Mouse (Mus musculus) c-Kit-positive CD71-positive TER-119-negative erythroid progenitor cells, embryonic 14.5 days (primary cell): ENCODE results near the gene E4f1.

Experiments
- DNase-seq: peaks from one replicate; pipeline ENCODE4 v3.0.0-alpha.2; 2013; ENCODE audit warnings: low read depth

The E4f1 gene

DNA sequence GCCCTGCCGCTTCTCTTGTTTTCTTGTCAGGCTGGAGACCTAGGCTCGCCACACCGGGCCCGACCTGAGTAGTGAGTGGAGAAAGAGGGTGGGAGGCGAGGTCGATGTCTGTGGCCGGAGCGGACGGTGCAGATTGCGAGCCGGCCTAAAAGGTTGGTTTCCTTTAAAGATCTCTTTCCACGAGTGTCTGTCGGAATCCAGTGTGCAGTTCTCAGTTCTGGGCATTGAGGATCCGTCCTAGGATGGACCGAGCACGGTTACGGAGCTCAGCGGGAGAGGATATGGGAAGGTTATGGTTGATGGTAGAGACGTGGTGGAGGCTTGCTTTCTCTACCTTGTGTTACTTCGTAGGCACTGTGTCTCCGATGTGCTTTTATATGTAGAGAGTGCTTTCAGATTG, 55.1 kb downstream of the E4f1 start:
- no peak for DNase-seq

DNA sequence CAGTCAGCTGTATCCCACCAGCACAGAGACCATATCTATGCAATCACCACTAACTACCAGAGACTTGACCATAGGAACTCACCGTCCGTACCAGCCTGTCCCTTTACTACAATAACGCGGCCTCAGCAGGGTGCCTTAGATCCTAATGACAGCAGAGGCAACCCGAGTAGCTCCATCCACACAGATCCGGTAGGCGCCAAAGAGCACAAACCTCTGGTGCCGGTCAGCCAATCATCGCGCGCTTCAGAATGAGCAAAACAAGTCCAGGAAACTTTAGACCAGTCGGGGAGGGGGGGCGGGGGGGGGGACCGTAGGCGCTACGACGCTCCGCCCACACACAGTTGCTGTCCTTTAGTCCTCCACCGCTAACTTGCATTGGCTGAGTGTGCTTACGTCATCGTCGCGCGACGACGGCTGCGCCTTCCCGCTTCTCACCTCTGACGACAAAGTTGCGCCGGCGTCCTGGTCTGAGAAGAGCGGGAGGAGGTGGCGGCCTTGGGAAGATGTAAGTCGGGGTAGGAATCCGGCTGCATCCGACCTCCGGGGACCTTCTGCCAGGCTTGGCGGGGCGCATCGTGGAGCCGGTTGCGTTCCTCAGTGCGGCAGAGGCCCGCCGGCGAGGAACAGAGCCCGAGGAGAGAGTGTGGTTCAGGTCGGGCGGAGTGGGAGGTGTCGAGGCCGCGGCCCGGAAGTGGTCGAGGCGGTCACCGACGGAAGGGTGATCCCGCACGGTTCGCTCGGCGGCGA, 55.7 kb downstream of the E4f1 start, which contains the start of gene Rnps1:
Rnps1 (plus strand) TSS at position 336 of the 747 bp plus-strand sequence.
- peak; percentile 99 for DNase-seq

DNA sequence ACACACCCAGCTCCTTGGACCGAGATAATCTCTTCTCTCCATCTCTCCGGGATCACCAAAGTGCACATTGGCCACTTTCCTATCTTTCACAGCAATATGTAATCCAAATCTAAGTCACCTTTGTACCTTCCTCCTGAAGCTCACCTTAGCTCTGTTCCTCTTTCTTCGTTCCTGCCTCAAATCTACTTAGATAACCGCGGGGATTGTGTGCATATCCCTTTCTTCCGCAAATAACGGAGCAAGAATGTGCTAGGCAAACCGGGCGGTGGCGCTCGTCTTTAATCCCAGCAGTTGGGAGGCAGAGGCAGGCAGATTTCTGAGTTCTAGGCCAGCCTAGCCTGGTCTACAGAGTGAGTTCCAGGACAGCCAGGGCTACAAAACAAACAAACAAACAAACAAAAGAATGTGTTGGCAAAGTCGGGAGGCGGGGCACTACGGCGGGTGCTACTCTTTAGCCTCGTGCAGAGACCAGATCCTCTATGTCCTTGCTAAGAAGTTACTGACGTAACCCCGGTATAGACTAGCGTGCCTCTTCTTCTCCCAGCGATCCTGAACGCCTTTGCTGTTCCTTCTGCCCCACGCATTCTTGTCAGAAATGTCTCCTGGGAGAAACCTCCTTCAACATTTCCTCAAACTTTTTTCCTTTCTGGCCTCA, 56.4 kb downstream of the E4f1 start:
- no peak for DNase-seq

DNA sequence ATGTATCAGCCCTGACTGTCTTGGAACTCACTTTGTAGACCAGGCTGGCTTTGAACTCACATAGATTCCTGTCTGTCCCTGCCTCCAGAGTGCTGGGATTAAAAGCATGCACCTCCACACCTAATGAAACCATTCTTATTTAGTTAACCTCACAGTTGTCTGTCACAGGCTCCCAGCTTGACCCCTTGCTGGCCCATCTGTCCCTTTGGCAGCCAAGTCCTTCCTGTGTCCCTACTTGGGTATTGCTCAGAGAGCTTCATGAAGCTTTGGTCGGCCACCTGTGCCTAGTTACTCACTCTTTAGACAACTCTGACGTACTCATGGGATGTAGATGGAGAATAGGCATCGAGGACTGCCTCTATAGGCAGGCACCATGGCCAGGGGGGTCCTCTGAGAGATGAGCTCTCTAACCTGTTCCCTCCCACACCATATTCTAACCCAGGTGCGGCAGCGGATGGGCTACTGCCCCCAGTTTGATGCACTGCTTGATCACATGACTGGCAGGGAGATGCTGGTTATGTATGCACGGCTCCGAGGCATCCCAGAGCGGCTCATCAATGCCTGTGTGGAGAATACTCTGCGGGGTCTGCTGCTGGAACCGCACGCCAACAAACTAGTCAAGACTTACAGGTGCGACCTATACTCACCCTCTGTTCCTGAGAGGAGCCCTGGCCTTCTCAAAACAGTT, 62.9 kb downstream of the E4f1 start:
- DNase-seq = no peak

GRCm38 (mm10) chr17:24402371-24402770, 67.7 kb downstream of the E4f1 start:
- no peak for DNase-seq

GRCm38 (mm10) chr17:24394456-24394855, 75.7 kb downstream of the E4f1 start:
- no peak for DNase-seq
